Mouse (Mus musculus) myocyte (in vitro differentiated cells): ENCODE results near the gene Olfr593. TPM values are rescaled to one million over a fixed set of nuclear protein-coding genes. Genes with fewer than 3 reads are reported as not detected.
"Not testable (repeated sequence)": the region's sequence is repeated elsewhere in the genome, so short reads cannot be mapped to it uniquely, and the experiment has no call there.

Experiments used
- H3K27me3 ChIP-seq: one replicate; pipeline ENCODE4 v1.6.1; 2011; ENCODE audit not compliant: control insufficient read depth, insufficient read depth, insufficient read length
- H3K36me3 ChIP-seq: one replicate; pipeline ENCODE4 v1.6.1; 2011; ENCODE audit not compliant: control insufficient read depth, insufficient read depth
- H3K4me2 ChIP-seq: one replicate; pipeline ENCODE4 v1.6.1; 2011; ENCODE audit warnings: low read depth, control low read depth
- H3K4me3 ChIP-seq: one replicate; pipeline ENCODE4 v1.5.1; 2011; ENCODE audit warnings: mild to moderate bottlenecking, control low read depth, moderate library complexity
- H3K79me2 ChIP-seq: one replicate; pipeline ENCODE4 v1.6.1; 2011; ENCODE audit not compliant: control insufficient read depth, insufficient read depth
- H3ac ChIP-seq: one replicate; pipeline ENCODE4 v1.6.1; 2011; ENCODE audit not compliant: control insufficient read depth, insufficient read length
- CEBPB ChIP-seq: IDR thresholded peaks from 2 replicates; pipeline ENCODE4 v1.6.1; 2011; ENCODE audit warnings: mild to moderate bottlenecking, moderate library complexity; ENCODE audit not compliant: poor library complexity, insufficient read depth, severe bottlenecking
- E2F4 ChIP-seq: IDR thresholded peaks from one replicate; pipeline ENCODE4 v1.6.1; 2011; ENCODE audit warnings: mild to moderate bottlenecking, control low read depth, moderate library complexity; ENCODE audit not compliant: insufficient read depth
- MAX ChIP-seq: IDR thresholded peaks from one replicate; pipeline ENCODE4 v1.6.1; 2011; ENCODE audit warnings: low read depth, mild to moderate bottlenecking, control low read depth
- MYOD1 ChIP-seq, 3 experiments: IDR thresholded peaks; one replicate each; pipeline ENCODE4 v1.6.1; 2011; ENCODE audit warnings: control low read depth in 2 of 3, low read depth in 2 of 3, mild to moderate bottlenecking in 2 of 3, moderate library complexity in 1 of 3; ENCODE audit not compliant: insufficient read length in 2 of 3, control insufficient read depth in 1 of 3
- MYOG ChIP-seq, 3 experiments: IDR thresholded peaks; one replicate each; pipeline ENCODE4 v1.6.1; 2011; ENCODE audit warnings: control low read depth in 2 of 3, low read depth in 2 of 3, mild to moderate bottlenecking in 2 of 3; ENCODE audit not compliant: insufficient read length in 2 of 3, control insufficient read depth in 1 of 3, insufficient read depth in 1 of 3
- POLR2A ChIP-seq: IDR thresholded peaks from one replicate; pipeline ENCODE4 v1.6.1; 2011; ENCODE audit warnings: low read depth, mild to moderate bottlenecking, control low read depth, moderate library complexity; ENCODE audit not compliant: insufficient read length
- POLR2AphosphoS2 ChIP-seq: IDR thresholded peaks from one replicate; pipeline ENCODE4 v1.6.1; 2011; ENCODE audit warnings: low read depth, control low read depth; ENCODE audit not compliant: insufficient read length
- REST ChIP-seq: IDR thresholded peaks from one replicate; pipeline ENCODE4 v1.6.1; 2011; ENCODE audit warnings: mild to moderate bottlenecking, control low read depth, moderate library complexity; ENCODE audit not compliant: insufficient read depth, insufficient read length
- SRF ChIP-seq: IDR thresholded peaks from one replicate; pipeline ENCODE4 v1.6.1; 2011; ENCODE audit warnings: low read depth; ENCODE audit not compliant: control insufficient read depth, insufficient read length
- TCF12 ChIP-seq: IDR thresholded peaks from one replicate; pipeline ENCODE4 v1.6.1; 2011; ENCODE audit warnings: mild to moderate bottlenecking, control low read depth; ENCODE audit not compliant: poor library complexity, insufficient read depth, severe bottlenecking
- TCF3 ChIP-seq: IDR thresholded peaks from one replicate; pipeline ENCODE4 v1.6.1; 2011; ENCODE audit warnings: low read depth, control low read depth; ENCODE audit not compliant: insufficient read length
- USF1 ChIP-seq: IDR thresholded peaks from one replicate; pipeline ENCODE4 v1.6.1; 2011; ENCODE audit warnings: low read depth, mild to moderate bottlenecking, control low read depth, moderate library complexity
- polyA plus RNA-seq: library from polyadenylated mRNA; unstranded; fragments of >200 nt; fragmentation: generic; extraction: Trizol; gene quantifications from one replicate; pipeline ENCODE4 v1.2.1, GENCODE M21; 2012; ENCODE audit warnings: missing spikeins

The Olfr593 gene
- polyA plus RNA-seq: not detected

DNA sequence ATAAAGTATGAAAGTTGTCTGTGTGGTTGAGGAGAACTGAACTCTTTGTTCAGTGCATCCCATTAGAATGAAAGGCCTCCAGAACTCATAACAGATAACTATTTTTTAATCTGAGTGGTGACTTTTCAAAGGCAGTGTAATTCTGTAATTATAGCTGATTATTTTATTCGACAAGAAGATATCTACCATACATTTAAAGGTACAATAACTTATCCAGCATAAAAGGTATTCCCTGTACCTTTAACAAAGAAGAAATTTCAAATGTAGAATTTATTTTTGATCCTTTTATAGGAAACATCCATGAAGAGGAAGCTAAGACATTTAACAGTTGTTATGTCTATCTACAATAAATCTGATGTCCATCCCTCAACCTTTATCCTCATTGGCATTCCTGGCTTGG is at the start of gene Olfr593:
Gene Olfr593, plus strand, starts transcription at position 301 of the 400 bp plus-strand sequence.
- no peaks in the 10 kb centered on the region for H3K27me3 ChIP-seq
- TF ChIP-seq MAX (no peak), POLR2AphosphoS2 (no peak), CEBPB (no peak), MYOG (IDR thresholded peaks at IDR 0.05; ENCODE audit: control insufficient read depth in 1 of 3, insufficient read depth in 1 of 3, insufficient read length in 2 of 3, low read depth in 2 of 3) (no peak), TCF3 (no peak), TCF12 (no peak), SRF (no peak)
- H3K79me2 ChIP-seq: no peaks in the 10 kb centered on the region
- H3K4me3 ChIP-seq: no peak within 1 kb of the TSS
- H3K36me3 ChIP-seq: no peaks in the 10 kb centered on the region
- H3K4me2 ChIP-seq: no peak within 1 kb of the TSS
- H3ac ChIP-seq: no peak within 1 kb of the TSS

DNA sequence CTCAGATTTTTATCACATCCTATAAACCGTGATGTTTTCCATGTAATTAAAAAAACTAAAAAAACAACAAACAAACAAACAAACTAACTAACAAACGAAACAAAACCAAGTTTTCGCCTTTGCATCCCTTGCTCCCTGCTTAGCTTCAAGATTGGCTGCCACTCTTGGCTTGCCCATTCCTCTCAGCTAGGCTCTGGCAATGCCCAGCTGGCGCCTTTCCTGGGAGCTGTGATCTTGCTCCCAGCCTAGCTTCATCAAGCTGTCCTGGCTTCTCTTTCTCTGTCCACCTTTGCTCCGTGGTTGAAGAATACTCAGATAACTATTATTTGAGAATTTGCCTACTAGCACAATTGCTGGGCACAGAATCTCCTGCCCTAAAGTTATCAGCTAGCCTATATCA is 42.0 kb upstream of the Olfr593 start:
- Histone ChIP-seq H3K27me3 (no peaks in the 10 kb centered on the region), H3K4me3 (no peak overlapping the region), H3K36me3 (no peaks in the 10 kb centered on the region), H3K4me2 (no peak overlapping the region), H3K79me2 (no peaks in the 10 kb centered on the region), H3ac (no peak overlapping the region)
- TF ChIP-seq MAX (no peak), CEBPB (no peak), MYOG (IDR thresholded peaks at IDR 0.05; ENCODE audit: control insufficient read depth in 1 of 3, insufficient read depth in 1 of 3, insufficient read length in 2 of 3, low read depth in 2 of 3) (no peak), REST (no peak), TCF12 (no peak), TCF3 (no peak), POLR2AphosphoS2 (no peak), USF1 (no peak), E2F4 (no peak), POLR2A (no peak), SRF (no peak)

DNA sequence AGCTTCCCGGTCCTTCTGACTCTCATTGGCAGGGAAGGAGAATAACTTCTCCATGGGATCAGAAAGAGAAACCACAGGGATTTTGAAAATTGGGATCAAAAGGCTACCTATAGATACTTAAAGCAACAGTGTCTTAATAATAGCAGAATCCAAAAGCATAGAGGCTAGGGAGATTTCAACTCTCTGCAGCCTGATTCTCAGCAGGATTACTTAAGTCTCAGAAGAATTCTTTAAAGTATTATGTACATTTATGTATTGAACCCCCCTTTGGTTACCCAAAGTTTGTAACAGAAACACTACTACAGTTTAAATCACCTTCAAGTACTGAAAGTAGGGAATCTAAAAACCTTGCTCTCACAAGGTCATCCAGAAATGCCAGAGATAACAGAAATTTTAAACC is 33.4 kb upstream of the Olfr593 start, which contains the start of gene Olfr591:
Gene Olfr591, minus strand, starts transcription at position 101 of the 400 bp plus-strand sequence.
- no peaks in the 10 kb centered on the region for H3K79me2 ChIP-seq
- no peak within 1 kb of the TSS for H3K4me3 ChIP-seq

DNA sequence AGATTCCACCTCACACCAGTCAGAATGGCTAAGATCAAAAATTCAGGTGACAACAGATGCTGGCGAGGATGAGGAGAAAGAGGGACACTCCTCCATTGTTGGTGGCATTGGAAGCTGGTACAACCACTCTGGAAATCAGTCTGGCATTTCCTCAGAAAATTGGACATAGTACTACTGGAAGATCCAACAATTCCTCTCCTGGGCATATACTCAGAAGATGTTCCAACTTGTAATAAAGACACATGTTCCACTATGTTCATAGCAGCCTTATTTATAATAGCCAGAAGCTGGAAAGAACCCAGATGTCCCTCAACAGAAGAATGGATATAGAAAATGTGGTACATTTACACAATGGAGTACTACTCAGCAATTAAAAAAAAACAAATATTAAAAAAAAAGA is 27.2 kb upstream of the Olfr593 start, which contains the start of gene Olfr592:
Gene Olfr592, plus strand, starts transcription at position 301 of the 400 bp plus-strand sequence.
- H3K27me3 ChIP-seq, H3K79me2 ChIP-seq, H3K4me3 ChIP-seq, H3K4me2 ChIP-seq, H3ac ChIP-seq, H3K36me3 ChIP-seq: not testable (repeated sequence)

More for the DNA sequence above, 33.4 kb upstream of the Olfr593 start, which contains the start of gene Olfr591:
- H3K4me2 ChIP-seq: no peak within 1 kb of the TSS
- H3ac ChIP-seq: no peak within 1 kb of the TSS
- H3K27me3 ChIP-seq: no peaks in the 10 kb centered on the region
- no peaks in the 10 kb centered on the region for H3K36me3 ChIP-seq
- TF ChIP-seq MYOG (IDR thresholded peaks at IDR 0.05; ENCODE audit: control insufficient read depth in 1 of 3, insufficient read depth in 1 of 3, insufficient read length in 2 of 3, low read depth in 2 of 3) (no peak), REST (no peak), MYOD1 (IDR thresholded peaks at IDR 0.05; ENCODE audit: control insufficient read depth in 1 of 3, insufficient read length in 2 of 3, low read depth in 2 of 3) (no peak), TCF12 (no peak), TCF3 (no peak), USF1 (no peak), POLR2A (no peak), SRF (no peak), POLR2AphosphoS2 (no peak), CEBPB (no peak), MAX (no peak), E2F4 (no peak)

DNA sequence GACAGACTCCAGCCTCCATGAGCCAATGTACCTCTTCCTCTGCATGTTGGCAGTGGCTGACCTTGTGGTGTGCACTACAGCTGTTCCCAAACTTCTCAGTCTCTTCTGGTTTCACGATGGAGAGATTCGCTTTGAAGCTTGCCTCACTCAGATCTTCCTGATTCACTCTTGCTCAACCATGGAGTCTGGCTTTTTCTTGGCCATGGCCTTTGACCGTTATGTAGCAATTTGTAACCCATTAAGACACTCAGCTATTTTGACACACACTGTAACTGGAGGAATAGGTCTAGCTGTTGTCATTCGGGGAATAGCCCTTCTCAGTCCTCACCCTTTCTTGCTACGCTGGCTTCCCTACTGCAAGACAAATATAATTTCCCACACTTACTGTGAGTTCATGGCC is 388 bp downstream of the Olfr593 start:
- H3K79me2 ChIP-seq, H3ac ChIP-seq, H3K36me3 ChIP-seq, H3K27me3 ChIP-seq, H3K4me3 ChIP-seq, H3K4me2 ChIP-seq: not testable (repeated sequence)

DNA sequence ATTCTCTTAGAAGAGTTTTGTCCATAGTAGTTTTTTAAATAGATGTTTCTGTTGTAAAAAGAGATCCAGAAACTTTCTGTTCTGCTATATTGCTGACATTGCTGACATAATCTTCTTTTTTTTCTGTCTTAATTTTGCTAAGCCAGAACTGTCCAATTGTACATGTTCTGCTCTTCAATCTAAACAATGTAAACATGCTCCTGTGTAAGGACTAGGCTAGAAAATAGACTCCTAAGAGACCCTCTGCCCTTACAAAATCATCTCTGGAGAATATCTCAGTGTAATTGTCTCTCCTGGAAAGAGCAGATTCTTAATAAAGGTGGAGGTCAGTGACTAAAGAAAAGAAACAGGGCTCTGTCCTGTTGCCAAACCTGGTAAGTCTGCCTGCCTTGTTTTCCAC is 5.0 kb downstream of the Olfr593 start, which contains the start of gene Olfr594:
Gene Olfr594, plus strand, starts transcription at position 301 of the 400 bp plus-strand sequence.
- Histone ChIP-seq H3K79me2 (no peaks in the 10 kb centered on the region), H3ac (no peak within 1 kb of the TSS), H3K36me3 (no peaks in the 10 kb centered on the region), H3K27me3 (no peaks in the 10 kb centered on the region), H3K4me3 (no peak within 1 kb of the TSS), H3K4me2 (no peak within 1 kb of the TSS)
- TF ChIP-seq SRF (no peak), E2F4 (no peak), TCF3 (no peak), MYOD1 (IDR thresholded peaks at IDR 0.05; ENCODE audit: control insufficient read depth in 1 of 3, insufficient read length in 2 of 3, low read depth in 2 of 3) (no peak), MAX (no peak), USF1 (no peak), POLR2A (no peak), MYOG (IDR thresholded peaks at IDR 0.05; ENCODE audit: control insufficient read depth in 1 of 3, insufficient read depth in 1 of 3, insufficient read length in 2 of 3, low read depth in 2 of 3) (no peak), CEBPB (no peak), POLR2AphosphoS2 (no peak), TCF12 (no peak), REST (no peak)

DNA sequence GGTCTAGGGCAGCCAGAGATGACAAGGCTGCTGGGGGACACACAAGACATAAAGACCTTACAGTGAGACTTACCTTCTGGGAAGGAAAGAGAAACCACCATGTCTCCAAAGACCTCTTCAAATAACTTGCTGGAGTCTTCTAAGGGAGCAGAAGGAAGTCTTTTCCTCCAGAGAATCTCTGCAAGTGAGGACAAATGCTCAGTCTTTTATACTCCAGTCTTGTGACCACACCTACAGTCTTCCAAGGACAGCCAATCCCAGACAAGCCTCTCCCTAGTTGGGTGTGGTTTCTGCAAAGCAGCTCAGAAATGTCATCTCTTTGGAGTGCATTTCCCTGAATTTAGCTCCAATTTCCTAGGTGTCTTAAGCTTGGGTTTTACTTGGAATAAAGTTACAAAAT is 40.7 kb downstream of the Olfr593 start, which contains the start of gene Usp17ld:
Gene Usp17ld, minus strand, starts transcription at position 101 of the 400 bp plus-strand sequence.
- H3K79me2 ChIP-seq, H3K27me3 ChIP-seq, H3K4me3 ChIP-seq, H3ac ChIP-seq, H3K4me2 ChIP-seq, H3K36me3 ChIP-seq: not testable (repeated sequence)
